Mouse (Mus musculus): ENCODE measurements around the gene Pelp1. TPM values are rescaled to one million over a fixed set of nuclear protein-coding genes. Genes with fewer than 3 reads are reported as not detected.
"Not testable (repeated sequence)": the region's sequence is repeated elsewhere in the genome, so short reads cannot be mapped to it uniquely, and the experiment has no call there.

Gene Pelp1
- polyA plus RNA-seq, 1 experiment from 2014 or later, result 44.7 TPM

GRCm38 (mm10) chr11:70440637-70441036, 30.8 kb upstream of the Pelp1 start:
- H3K9ac ChIP-seq (replicated peaks), result no peak overlapping the region
- H3K27ac ChIP-seq, result no peak overlapping the region
- no peak overlapping the region for H3K4me2 ChIP-seq
- no peaks in the 10 kb centered on the region for H3K9me3 ChIP-seq
- H3K27me3 ChIP-seq, result no peaks in the 10 kb centered on the region
- H3K36me3 ChIP-seq, result peaks cover 71% of the 10 kb centered on the region
- WGBS, result 92% methylated on average over 4 of the region's 4 CpGs
- no peak overlapping the region for H3K4me3 ChIP-seq (replicated peaks)
- no peaks in the 10 kb centered on the region for H3K4me1 ChIP-seq (replicated peaks)
- no peak for ATAC-seq (ENCODE audit: insufficient number of reproducible peaks, insufficient read depth, low FRiP score, low TSS enrichment, low read depth)

GRCm38 (mm10) chr11:70438728-70439374, 29.0 kb upstream of the Pelp1 start:
- Histone ChIP-seq H3K27ac (no peak overlapping the region), H3K36me3 (peaks cover 72% of the 10 kb centered on the region), H3K4me1 (replicated peaks) (peaks cover 5% of the 10 kb centered on the region), H3K27me3 (no peaks in the 10 kb centered on the region), H3K9ac (replicated peaks) (no peak overlapping the region), H3K4me2 (no peak overlapping the region), H3K9me3 (no peaks in the 10 kb centered on the region), H3K4me3 (replicated peaks) (no peak overlapping the region)
- ATAC-seq (ENCODE audit: insufficient number of reproducible peaks, insufficient read depth, low FRiP score, low TSS enrichment, low read depth), result no peak
- WGBS, result 80% methylated on average over 7 of the region's 7 CpGs

- no peak for ATAC-seq (ENCODE audit: insufficient number of reproducible peaks, insufficient read depth, low FRiP score, low TSS enrichment, low read depth)
- 82% methylated on average over 6 of the region's 6 CpGs for WGBS
- Histone ChIP-seq H3K36me3 (peaks cover 70% of the 10 kb centered on the region), H3K4me2 (no peak overlapping the region), H3K9me3 (no peaks in the 10 kb centered on the region), H3K27ac (no peak overlapping the region), H3K4me3 (replicated peaks) (no peak overlapping the region), H3K27me3 (no peaks in the 10 kb centered on the region), H3K4me1 (replicated peaks) (peaks cover 15% of the 10 kb centered on the region), H3K9ac (replicated peaks) (no peak overlapping the region)
Measured at GRCm38 (mm10) chr11:70437426-70437825, 27.6 kb upstream of the Pelp1 start.

GRCm38 (mm10) chr11:70435476-70435875, 25.6 kb upstream of the Pelp1 start:
- Histone ChIP-seq H3K36me3 (peaks cover 50% of the 10 kb centered on the region), H3K9ac (replicated peaks) (no peak overlapping the region)
- WGBS, result 78% methylated on average over 5 of the region's 5 CpGs

GRCm38 (mm10) chr11:70433951-70434350, 24.1 kb upstream of the Pelp1 start:
- Histone ChIP-seq H3K4me1 (replicated peaks) (peaks cover 15% of the 10 kb centered on the region), H3K4me3 (replicated peaks) (no peak overlapping the region), H3K36me3 (peaks cover 35% of the 10 kb centered on the region), H3K9ac (replicated peaks) (no peak overlapping the region), H3K27me3 (no peaks in the 10 kb centered on the region), H3K4me2 (peak overlapping the region; percentile 73; the same call in 1 of the 2 replicates), H3K9me3 (no peaks in the 10 kb centered on the region), H3K27ac (no peak overlapping the region)
- ATAC-seq (ENCODE audit: insufficient number of reproducible peaks, insufficient read depth, low FRiP score, low TSS enrichment, low read depth), result no peak
- 95% methylated on average over 3 of the region's 3 CpGs for WGBS

More at GRCm38 (mm10) chr11:70435476-70435875, 25.6 kb upstream of the Pelp1 start:
- Histone ChIP-seq H3K4me2 (no peak overlapping the region), H3K27ac (no peak overlapping the region), H3K4me3 (replicated peaks) (no peak overlapping the region), H3K4me1 (replicated peaks) (peaks cover 15% of the 10 kb centered on the region), H3K27me3 (no peaks in the 10 kb centered on the region), H3K9me3 (no peaks in the 10 kb centered on the region)
- no peak for ATAC-seq (ENCODE audit: insufficient number of reproducible peaks, insufficient read depth, low FRiP score, low TSS enrichment, low read depth)

GRCm38 (mm10) chr11:70433569-70433943, 23.7 kb upstream of the Pelp1 start:
- Histone ChIP-seq H3K27me3 (no peaks in the 10 kb centered on the region), H3K9ac (replicated peaks) (peak overlapping the region; percentile 83; the same call in 1 of the 2 replicates), H3K4me3 (replicated peaks) (peak overlapping the region; percentile 78)

GRCm38 (mm10) chr11:70432895-70433568, 23.2 kb upstream of the Pelp1 start:
- Histone ChIP-seq H3K27me3 (no peaks in the 10 kb centered on the region), H3K9me3 (no peaks in the 10 kb centered on the region), H3K4me2 (peak overlapping the region; percentile 73), H3K4me3 (replicated peaks) (peak overlapping the region; percentile 78), H3K36me3 (peaks cover 26% of the 10 kb centered on the region), H3K4me1 (replicated peaks) (peaks cover 15% of the 10 kb centered on the region), H3K27ac (peak overlapping the region; percentile 87), H3K9ac (replicated peaks) (peak overlapping the region; percentile 83)
- 13% methylated on average over 14 of the region's 15 CpGs for WGBS
- peak; percentile 65 for ATAC-seq (ENCODE audit: insufficient number of reproducible peaks, insufficient read depth, low FRiP score, low TSS enrichment, low read depth)

More at GRCm38 (mm10) chr11:70433569-70433943, 23.7 kb upstream of the Pelp1 start:
- H3K27ac ChIP-seq, result no peak overlapping the region
- H3K4me2 ChIP-seq, result peak overlapping the region; percentile 73
- H3K9me3 ChIP-seq, result no peaks in the 10 kb centered on the region
- WGBS, result 83% methylated on average over 1 of the region's 1 CpGs
- no peak for ATAC-seq (ENCODE audit: insufficient number of reproducible peaks, insufficient read depth, low FRiP score, low TSS enrichment, low read depth)
- peaks cover 31% of the 10 kb centered on the region for H3K36me3 ChIP-seq
- H3K4me1 ChIP-seq (replicated peaks), result peaks cover 15% of the 10 kb centered on the region

- Histone ChIP-seq H3K27me3 (no peaks in the 10 kb centered on the region), H3K4me2 (peak within 1 kb of the TSS; percentile 73), H3K9me3 (no peaks in the 10 kb centered on the region), H3K36me3 (peaks cover 18% of the 10 kb centered on the region), H3K9ac (replicated peaks) (peak within 1 kb of the TSS; percentile 83), H3K4me1 (replicated peaks) (peaks cover 15% of the 10 kb centered on the region), H3K27ac (peak within 1 kb of the TSS; percentile 87), H3K4me3 (replicated peaks) (peak within 1 kb of the TSS; percentile 78)
- under 1% methylated on average over 74 of the region's 75 CpGs for WGBS
- ATAC-seq (ENCODE audit: insufficient number of reproducible peaks, insufficient read depth, low FRiP score, low TSS enrichment, low read depth), result peak; percentile 93
Measured at GRCm38 (mm10) chr11:70432048-70432894, 22.4 kb upstream of the Pelp1 start, which contains the start of gene Arrb2. Gene Arrb2, plus strand, starts transcription at chr11:70432635.

- peak overlapping the region; percentile 78; the same call in 1 of the 2 replicates for H3K4me3 ChIP-seq (replicated peaks)
- WGBS, result 33% methylated on average over 5 of the region's 5 CpGs
- peak overlapping the region; percentile 73 for H3K4me2 ChIP-seq
- H3K36me3 ChIP-seq, result peaks cover 11% of the 10 kb centered on the region
- ATAC-seq (ENCODE audit: insufficient number of reproducible peaks, insufficient read depth, low FRiP score, low TSS enrichment, low read depth), result no peak
- 0 out of 2 replicates have a peak overlapping the region, but pooled peaks have one; percentile 13 for H3K9ac ChIP-seq (replicated peaks)
- H3K27ac ChIP-seq, result 0 out of 2 replicates have a peak overlapping the region, but pooled peaks have one; percentile 50
- peaks cover 15% of the 10 kb centered on the region for H3K4me1 ChIP-seq (replicated peaks)
- H3K27me3 ChIP-seq, result no peaks in the 10 kb centered on the region
- no peaks in the 10 kb centered on the region for H3K9me3 ChIP-seq
Measured at GRCm38 (mm10) chr11:70431574-70431973, 21.7 kb upstream of the Pelp1 start.

GRCm38 (mm10) chr11:70426598-70426997, 16.8 kb upstream of the Pelp1 start:
- not testable (repeated sequence) for H3K36me3 ChIP-seq

GRCm38 (mm10) chr11:70419486-70419885, 9.7 kb upstream of the Pelp1 start:
- ATAC-seq (ENCODE audit: insufficient number of reproducible peaks, insufficient read depth, low FRiP score, low TSS enrichment, low read depth), result no peak
- no peaks in the 10 kb centered on the region for H3K4me1 ChIP-seq (replicated peaks)
- WGBS, result 57% methylated on average over 5 of the region's 5 CpGs

More at GRCm38 (mm10) chr11:70426598-70426997, 16.8 kb upstream of the Pelp1 start:
- not testable (repeated sequence) for H3K9ac ChIP-seq (replicated peaks); ATAC-seq (ENCODE audit: insufficient number of reproducible peaks, insufficient read depth, low FRiP score, low TSS enrichment, low read depth); H3K4me1 ChIP-seq (replicated peaks); H3K27ac ChIP-seq; H3K4me2 ChIP-seq; H3K4me3 ChIP-seq (replicated peaks); H3K9me3 ChIP-seq; H3K27me3 ChIP-seq
- WGBS, result 73% methylated on average over 6 of the region's 6 CpGs

More at GRCm38 (mm10) chr11:70419486-70419885, 9.7 kb upstream of the Pelp1 start:
- H3K4me2 ChIP-seq, result no peak overlapping the region
- no peaks in the 10 kb centered on the region for H3K9me3 ChIP-seq
- H3K27me3 ChIP-seq, result no peaks in the 10 kb centered on the region
- H3K4me3 ChIP-seq (replicated peaks), result no peak overlapping the region
- no peak overlapping the region for H3K27ac ChIP-seq
- H3K9ac ChIP-seq (replicated peaks), result no peak overlapping the region
- H3K36me3 ChIP-seq, result no peaks in the 10 kb centered on the region
